Comparison of ENCODE assay signal across 9 mouse cellular contexts in the genomic region with DNA sequence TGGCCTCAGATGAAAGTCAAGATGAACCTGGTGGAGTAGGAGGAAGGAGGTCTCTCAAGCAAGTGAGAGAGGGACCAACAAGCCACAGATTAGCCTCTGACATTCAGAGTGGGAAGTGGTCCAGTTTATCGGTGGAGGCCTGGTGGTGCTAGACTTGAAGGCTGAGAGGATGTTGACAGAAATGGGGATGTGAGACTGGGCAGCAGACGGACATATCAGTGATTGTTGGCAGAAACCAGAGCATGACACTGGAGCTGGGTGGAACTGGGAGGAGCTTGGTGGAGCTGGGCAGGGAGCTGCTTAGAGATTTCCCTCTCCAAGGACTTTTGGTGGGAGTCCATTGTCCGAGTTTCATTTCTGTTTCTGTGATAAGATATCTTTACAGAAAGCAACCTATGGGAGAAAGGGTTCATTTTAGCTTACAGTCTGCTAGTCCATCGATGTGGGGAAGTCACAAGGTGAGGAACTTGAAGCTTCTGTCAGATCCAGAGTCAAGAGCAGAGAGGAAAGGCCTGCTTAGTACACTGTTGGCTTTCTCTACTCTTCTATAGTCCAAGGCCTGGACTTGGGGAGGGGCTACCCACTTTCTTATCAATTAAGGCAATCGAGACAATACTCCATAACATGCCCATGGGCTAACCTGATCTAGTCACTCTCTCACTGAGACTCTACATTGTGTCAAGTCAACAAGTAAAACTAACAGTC.
DNase-seq lines count a peak whose midpoint lies in the region; ATAC-seq and TF ChIP-seq lines count a peak whose summit lies in the region.
"Had no signal": no experiment of that assay in that cellular context is flagged by ENCODE, and none has a peak within 500 bp of the region (broad histone marks: within the 10 kb centered on the region; RNA-seq: fewer than 3 reads in every experiment).

No protein-coding gene starts in this region.

- H3K4me3 ChIP-seq in bone marrow macrophage, adult 2 months (ENCODE audit: insufficient read depth, low read length): no peak overlapping the region
- no peak overlapping the region for H3K4me3 ChIP-seq in heart, embryonic 12.5 days
- H3K4me3 ChIP-seq in forebrain, embryonic 10.5 days: no peak overlapping the region

- DNase-seq in layer of hippocampus, adult 9-11 months: peak; percentile 79
- no peak for DNase-seq in layer of hippocampus, postnatal 25 days (ENCODE audit: extremely low spot score in 1 of 2, low spot score in 1 of 2)
- peak; percentile 75 for DNase-seq in lung, postnatal 10 days
- DNase-seq in natural killer cell, adult 2 months (ENCODE audit: low spot score in 2 of 2): no peak
- DNase-seq in cerebellum, adult 8-10 months: no peak
- DNase-seq in forebrain, embryonic 10.5 days (ENCODE audit: extremely low spot score, low spot score): no peak
- DNase-seq: midbrain, embryonic 14.5 days had no signal

- WGBS in heart, embryonic 12.5 days: 9% methylated on average over 5 of the region's 5 CpGs
- WGBS in forebrain, embryonic 10.5 days: 91% methylated on average over 5 of the region's 5 CpGs

- TF ChIP-seq CTCF in bone marrow macrophage, adult 2 months (IDR thresholded peaks at IDR 0.05; ENCODE audit: low read depth, low read length): no peak

- H3K4me2 ChIP-seq in heart, embryonic 12.5 days: no peak overlapping the region

- H3K9ac ChIP-seq in heart, embryonic 12.5 days: no peak overlapping the region

- no peaks in the 10 kb centered on the region for H3K27me3 ChIP-seq in heart, embryonic 12.5 days (replicated peaks)
- no peaks in the 10 kb centered on the region for H3K27me3 ChIP-seq in forebrain, embryonic 10.5 days (ENCODE audit: poor library complexity, severe bottlenecking)

- H3K4me1 ChIP-seq in bone marrow macrophage, adult 2 months (ENCODE audit: control insufficient read depth, insufficient read depth, low read length): peaks cover 17% of the 10 kb centered on the region
- peaks cover 32% of the 10 kb centered on the region for H3K4me1 ChIP-seq in heart, embryonic 12.5 days (replicated peaks)
- 0 out of 2 replicates have a peak, but pooled peaks cover 4% of the 10 kb centered on the region for H3K4me1 ChIP-seq in forebrain, embryonic 10.5 days

- H3K27ac ChIP-seq in bone marrow macrophage, adult 2 months (ENCODE audit: insufficient read depth, low read depth, low read length): peak overlapping the region; percentile 41
- peak overlapping the region; percentile 65 for H3K27ac ChIP-seq in heart, embryonic 12.5 days (ENCODE audit: poor library complexity, severe bottlenecking)
- no peak overlapping the region for H3K27ac ChIP-seq in forebrain, embryonic 10.5 days

- no peak for TF ChIP-seq POLR2A in bone marrow macrophage, adult 2 months (IDR thresholded peaks at IDR 0.05; ENCODE audit: borderline replicate concordance, low read depth, low read length)

- H3K9me3 ChIP-seq in heart, embryonic 12.5 days (replicated peaks): no peaks in the 10 kb centered on the region
- H3K9me3 ChIP-seq in forebrain, embryonic 10.5 days: no peaks in the 10 kb centered on the region

- ATAC-seq in heart, embryonic 12.5 days (ENCODE audit: insufficient number of reproducible peaks, low FRiP score): peak; percentile 90

- no peaks in the 10 kb centered on the region for H3K36me3 ChIP-seq in heart, embryonic 12.5 days
- H3K36me3 ChIP-seq in forebrain, embryonic 10.5 days (replicated peaks): no peaks in the 10 kb centered on the region

Comparison
In these comparisons a context has a peak if more than half of its experiments do, and no peak if none do; other contexts are left out.
1. DNase-seq: peak in layer of hippocampus, adult 9-11 months (single experiment) and lung, postnatal 10 days (single experiment); none in layer of hippocampus, postnatal 25 days (0 of 2), natural killer cell, adult 2 months (0 of 2), cerebellum, adult 8-10 months (single experiment) and forebrain, embryonic 10.5 days (single experiment).